Mouse (Mus musculus) embryonic fibroblast, embryonic 13.5 days (primary cell): ENCODE results near the gene Treh.

Source experiments
- CTCF ChIP-seq: IDR thresholded peaks from 2 replicates; pipeline ENCODE4 v1.5.1; 2011; ENCODE audit warnings: mild to moderate bottlenecking, control low read depth, low read length, moderate library complexity, borderline replicate concordance; ENCODE audit not compliant: insufficient read depth
- POLR2A ChIP-seq: IDR thresholded peaks from 2 replicates; pipeline ENCODE4 v1.6.1; 2011; ENCODE audit warnings: low read depth, mild to moderate bottlenecking, control low read depth, low read length, moderate library complexity

GRCm38 (mm10) chr9:44688013-44688412 is 15.0 kb downstream of the Treh start:
- no peak for TF ChIP-seq CTCF
- no peak for TF ChIP-seq POLR2A
